Mouse (Mus musculus): ENCODE data around the gene Pfdn6.

- TF ChIP-seq CTCF (IDR thresholded peaks at IDR 0.05; ENCODE audit: insufficient read depth, low read length) (no peak), POLR2A (IDR thresholded peaks at IDR 0.05; ENCODE audit: borderline replicate concordance, extremely low read depth, low read depth, low read length) (no peak)
Measured at GRCm38 (mm10) chr17:33938783-33939182, 1.4 kb downstream of the Pfdn6 start.
